ENCODE assay signal across 8 mouse cellular contexts in the genomic region with DNA sequence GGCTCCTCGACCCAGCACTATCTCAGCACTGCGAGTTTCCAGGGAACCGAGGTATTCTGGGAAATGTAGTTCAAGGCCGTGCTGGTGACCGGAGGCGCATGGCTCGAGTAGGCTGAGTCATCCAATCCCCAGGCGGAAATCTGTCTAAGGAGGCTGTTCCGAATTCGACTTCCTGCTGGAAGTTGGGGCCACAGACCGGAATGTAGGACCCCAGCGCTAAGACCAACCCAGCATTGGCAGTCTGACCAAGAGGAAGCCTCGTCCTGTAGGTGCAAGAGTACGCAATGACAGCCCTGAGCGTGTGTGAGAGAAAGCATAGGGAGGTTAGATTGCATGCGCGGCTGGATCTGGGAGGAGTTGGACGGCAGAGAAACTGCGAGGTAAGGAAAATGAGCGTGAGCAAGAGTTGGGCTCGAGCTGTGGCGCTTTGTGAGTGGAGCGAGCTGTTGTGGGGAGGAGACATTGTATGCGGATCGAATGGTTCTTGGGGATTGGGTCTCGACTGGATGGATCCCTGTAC. TPM values are rescaled to one million over a fixed set of nuclear protein-coding genes. Genes with fewer than 3 reads are reported as not detected.
DNase-seq lines count a peak whose midpoint lies in the region; ATAC-seq and TF ChIP-seq lines count a peak whose summit lies in the region.

Gene Zfp790, plus strand, starts transcription at position 205 of the 520 bp plus-strand sequence.

- dilution Hi-C loops in CH12.LX (cut with MboI; ENCODE audit: extremely low pct_ligation_motif_present, extremely low pct_unique_long_range_greater_than_20kb, low sequenced_read_pairs) = no loop called here

- H3K9ac ChIP-seq in CH12.LX (ENCODE audit: insufficient read depth, low read depth) = peak within 1 kb of the TSS; percentile 77
- H3K9ac ChIP-seq in forebrain, embryonic 11.5 days (ENCODE audit: low read length) = peak within 1 kb of the TSS; percentile 72
- peak within 1 kb of the TSS; percentile 91 for H3K9ac ChIP-seq in heart, embryonic 16.5 days (ENCODE audit: low read length)
- H3K9ac ChIP-seq in liver, embryonic 15.5 days = peak within 1 kb of the TSS; percentile 69
- peak within 1 kb of the TSS; percentile 74 for H3K9ac ChIP-seq in neural tube, embryonic 12.5 days

- WGBS in forebrain, embryonic 11.5 days = under 1% methylated on average over 26 of the region's 26 CpGs
- under 1% methylated on average over 26 of the region's 26 CpGs for WGBS in heart, embryonic 16.5 days
- under 1% methylated on average over 26 of the region's 26 CpGs for WGBS in liver, embryonic 15.5 days (ENCODE audit: insufficient replicate concordance)
- WGBS in neural tube, embryonic 12.5 days = under 1% methylated on average over 26 of the region's 26 CpGs

- peaks cover 19% of the 10 kb centered on the region for H3K79me2 ChIP-seq in CH12.LX (replicated peaks; ENCODE audit: control insufficient read depth, extremely low read depth, insufficient read depth, poor library complexity, severe bottlenecking)

- H3K4me1 ChIP-seq in CH12.LX (ENCODE audit: control insufficient read depth in 1 of 2, insufficient read depth in 2 of 2) = peaks cover 9 to 40% of the 10 kb centered on the region in 2 experiments
- peaks cover 9% of the 10 kb centered on the region; the same call in 1 of the 2 replicates for H3K4me1 ChIP-seq in forebrain, embryonic 11.5 days (replicated peaks; ENCODE audit: control insufficient read depth, insufficient read depth, low read length)
- H3K4me1 ChIP-seq in heart, embryonic 16.5 days (ENCODE audit: control insufficient read depth, insufficient read depth, low read length) = peaks cover 21% of the 10 kb centered on the region
- H3K4me1 ChIP-seq in liver, embryonic 15.5 days (replicated peaks) = peaks cover 52% of the 10 kb centered on the region
- peaks cover 24% of the 10 kb centered on the region for H3K4me1 ChIP-seq in neural tube, embryonic 12.5 days

- TF ChIP-seq POLR2A in CH12.LX (IDR thresholded peaks at IDR 0.05; ENCODE audit: low read depth, low read length) = peak; percentile 76

- TF ChIP-seq RAD21 in CH12.LX (IDR thresholded peaks at IDR 0.05; ENCODE audit: low read depth, low read length) = no peak

- TF ChIP-seq CTCF in CH12.LX (conservative IDR thresholded peaks at IDR 0.05 in 1 of 2, IDR thresholded peaks at IDR 0.05 in 1 of 2; ENCODE audit: low read depth in 2 of 2, low read length in 2 of 2) = no peak

- peaks cover 2 to 16% of the 10 kb centered on the region in 2 experiments for H3K36me3 ChIP-seq in CH12.LX (replicated peaks in 1 of 2; ENCODE audit: control insufficient read depth in 1 of 2, insufficient read depth in 1 of 2, low read length in 1 of 2)
- no peaks in the 10 kb centered on the region for H3K36me3 ChIP-seq in forebrain, embryonic 11.5 days (ENCODE audit: control insufficient read depth, insufficient read depth, low read length)
- H3K36me3 ChIP-seq in heart, embryonic 16.5 days (ENCODE audit: control insufficient read depth, insufficient read depth) = no peaks in the 10 kb centered on the region
- peaks cover 2% of the 10 kb centered on the region; the same call in 1 of the 2 replicates for H3K36me3 ChIP-seq in liver, embryonic 15.5 days (replicated peaks)
- peaks cover 3% of the 10 kb centered on the region for H3K36me3 ChIP-seq in neural tube, embryonic 12.5 days

- TF ChIP-seq EP300 in CH12.LX (IDR thresholded peaks at IDR 0.05; ENCODE audit: low read length) = no peak

- in situ Hi-C loops in CH12.LX (cut with MboI; ENCODE audit: low pct_ligation_motif_present, low pct_unique_long_range_greater_than_20kb, low sequenced_read_pairs) = no loop called here

- H3K9me3 ChIP-seq in CH12.LX (replicated peaks; ENCODE audit: low read length) = no peaks in the 10 kb centered on the region
- no peaks in the 10 kb centered on the region for H3K9me3 ChIP-seq in forebrain, embryonic 11.5 days (ENCODE audit: control insufficient read depth, low read length)
- H3K9me3 ChIP-seq in heart, embryonic 16.5 days (replicated peaks; ENCODE audit: control insufficient read depth, low read length) = no peaks in the 10 kb centered on the region
- no peaks in the 10 kb centered on the region for H3K9me3 ChIP-seq in liver, embryonic 15.5 days (replicated peaks)
- H3K9me3 ChIP-seq in neural tube, embryonic 12.5 days = no peaks in the 10 kb centered on the region

- H3K27me3 ChIP-seq in CH12.LX (replicated peaks) = no peaks in the 10 kb centered on the region
- H3K27me3 ChIP-seq in forebrain, embryonic 11.5 days (ENCODE audit: control insufficient read depth, insufficient read depth, low read length) = no peaks in the 10 kb centered on the region
- H3K27me3 ChIP-seq in heart, embryonic 16.5 days (ENCODE audit: control insufficient read depth, insufficient read depth, low read length) = no peaks in the 10 kb centered on the region
- no peaks in the 10 kb centered on the region for H3K27me3 ChIP-seq in liver, embryonic 15.5 days
- H3K27me3 ChIP-seq in neural tube, embryonic 12.5 days (replicated peaks) = no peaks in the 10 kb centered on the region

- peak within 1 kb of the TSS; percentile 98 for H3K4me2 ChIP-seq in CH12.LX (ENCODE audit: insufficient read depth, low read depth, poor library complexity, severe bottlenecking)
- H3K4me2 ChIP-seq in forebrain, embryonic 11.5 days (ENCODE audit: low read depth, low read length, severe bottlenecking) = peak within 1 kb of the TSS; percentile 83
- H3K4me2 ChIP-seq in heart, embryonic 16.5 days (ENCODE audit: low read depth, low read length) = peak within 1 kb of the TSS; percentile 95
- peak within 1 kb of the TSS; percentile 91 for H3K4me2 ChIP-seq in liver, embryonic 15.5 days
- peak within 1 kb of the TSS; percentile 80 for H3K4me2 ChIP-seq in neural tube, embryonic 12.5 days (replicated peaks)

- H3K27ac ChIP-seq in CH12.LX (ENCODE audit: insufficient read depth, low read depth) = peak within 1 kb of the TSS; percentile 53
- peak within 1 kb of the TSS; percentile 53 for H3K27ac ChIP-seq in forebrain, embryonic 11.5 days (ENCODE audit: low read depth, low read length)
- H3K27ac ChIP-seq in heart, embryonic 16.5 days (ENCODE audit: low read length) = peak within 1 kb of the TSS; percentile 94
- peak within 1 kb of the TSS; percentile 82 for H3K27ac ChIP-seq in liver, embryonic 15.5 days (replicated peaks)
- peak within 1 kb of the TSS; percentile 46; the same call in 1 of the 2 replicates for H3K27ac ChIP-seq in neural tube, embryonic 12.5 days

- peak; percentile 96 for DNase-seq in CH12.LX (ENCODE audit: extremely low read depth)
- peak; percentile 91 for DNase-seq in c-Kit-positive CD71-positive TER-119-negative erythroid progenitor cells, embryonic 14.5 days (ENCODE audit: low read depth)
- peak; percentile 91 for DNase-seq in forebrain, embryonic 11.5 days (ENCODE audit: low spot score)
- peak; percentile 90 to 96 for DNase-seq in kidney, postnatal 36 days
- peak; percentile 97 for DNase-seq in telencephalon, adult 2 months (ENCODE audit: low read depth, low spot score)

- peak within 1 kb of the TSS; percentile 60 to 98 (median 88) for H3K4me3 ChIP-seq in CH12.LX (replicated peaks in 1 of 3; ENCODE audit: low read depth in 2 of 3, low read length in 2 of 3, poor library complexity in 1 of 3)
- H3K4me3 ChIP-seq in forebrain, embryonic 11.5 days (ENCODE audit: low read depth, low read length) = peak within 1 kb of the TSS; percentile 66
- H3K4me3 ChIP-seq in heart, embryonic 16.5 days (ENCODE audit: low read length) = peak within 1 kb of the TSS; percentile 97
- H3K4me3 ChIP-seq in liver, embryonic 15.5 days (replicated peaks) = peak within 1 kb of the TSS; percentile 76
- peak within 1 kb of the TSS; percentile 69 for H3K4me3 ChIP-seq in neural tube, embryonic 12.5 days

- peak; percentile 96 for ATAC-seq in forebrain, embryonic 11.5 days (replicated peaks; ENCODE audit: low FRiP score)
- peak; percentile 96 for ATAC-seq in heart, embryonic 16.5 days (replicated peaks; ENCODE audit: extremely low read depth, insufficient read depth, low FRiP score)
- ATAC-seq in liver, embryonic 15.5 days (ENCODE audit: insufficient read depth) = peak; percentile 94
- peak; percentile 94 for ATAC-seq in neural tube, embryonic 12.5 days (ENCODE audit: low FRiP score, low read depth)

TF ChIP-seq in CH12.LX, 34 proteins besides CTCF, POLR2A, EP300 and RAD21 (continues in another document):
- TF ChIP-seq USF1 (IDR thresholded peaks at IDR 0.05; ENCODE audit: low read depth, low read length) (no peak), MXI1 (IDR thresholded peaks at IDR 0.05; ENCODE audit: low read depth, low read length) (peak; percentile 87), TBP (conservative IDR thresholded peaks at IDR 0.05; ENCODE audit: low read depth, low read length) (peak; percentile 42; the same call in 1 of the 2 replicates), MEF2A (IDR thresholded peaks at IDR 0.05; ENCODE audit: borderline replicate concordance, low read depth, low read length) (peak; percentile 22; the same call in 1 of the 2 replicates), MAX (IDR thresholded peaks at IDR 0.05; ENCODE audit: low read length) (peak; percentile 87), PAX5 (IDR thresholded peaks at IDR 0.05; ENCODE audit: low read length) (no peak), SIN3A (IDR thresholded peaks at IDR 0.05; ENCODE audit: low read length) (peak; percentile 90), MAFK (IDR thresholded peaks at IDR 0.05; ENCODE audit: insufficient replicate concordance, low read length) (peak; percentile 52; the same call in 1 of the 2 replicates), BHLHE40 (IDR thresholded peaks at IDR 0.05; ENCODE audit: low read depth, low read length) (0 out of 2 replicates have a peak, but pooled peaks have one; percentile 3), IRF4 (IDR thresholded peaks at IDR 0.05; ENCODE audit: low read depth, low read length) (peak; percentile 36; the same call in 1 of the 2 replicates), CHD2 (IDR thresholded peaks at IDR 0.05; ENCODE audit: low read length) (peak; percentile 54; the same call in 1 of the 2 replicates), KAT2A (IDR thresholded peaks at IDR 0.05; ENCODE audit: insufficient replicate concordance, low read length) (peak; percentile 91; the same call in 1 of the 2 replicates), NRF1 (IDR thresholded peaks at IDR 0.05; ENCODE audit: low read depth, low read length) (peak; percentile 57), MYC (IDR thresholded peaks at IDR 0.05; ENCODE audit: low read depth, low read length) (peak; percentile 90), ELF1 (IDR thresholded peaks at IDR 0.05; ENCODE audit: low read depth, low read length) (peak; percentile 86), ZNF384 (IDR thresholded peaks at IDR 0.05; ENCODE audit: low read depth, low read length) (no peak)

RNA-seq across cellular contexts. Expression of gene Zfp790, which starts in this region (rescaled TPM):
- total RNA-seq in CH12.LX (2012; rRNA removed) = 7.6 and 7.8 TPM in 2 replicates
- total RNA-seq in CH12.LX (2014; rRNA removed) = 4.1 and 5.8 TPM in 2 replicates
- 4.4 and 4.6 TPM in 2 replicates for polyA plus RNA-seq in CH12.LX (2012; ENCODE audit: insufficient read length, low read depth)
- polyA plus RNA-seq in forebrain, embryonic 11.5 days (2014; fragmentation: Nextera tagmentation; extraction: Ambion mirVana) = 18.6 and 19.0 TPM in 2 replicates
- polyA plus RNA-seq in heart, embryonic 16.5 days (2015; fragmentation: Nextera tagmentation; extraction: Ambion mirVana) = 12.6 and 12.9 TPM in 2 replicates
- 2.9 and 4.1 TPM in 2 replicates for polyA plus RNA-seq in liver, embryonic 15.5 days (2015; fragmentation: Nextera tagmentation; extraction: Ambion mirVana)
- polyA plus RNA-seq in neural tube, embryonic 12.5 days (2016; fragmentation: Nextera tagmentation; extraction: Ambion mirVana) = 26.5 and 27.7 TPM in 2 replicates

Comparison
In these comparisons a context has a peak if more than half of its experiments do, and no peak if none do; other contexts are left out.
1. Peak in every context shown above with its lines: DNase-seq, ATAC-seq, H3K4me3 ChIP-seq and H3K27ac ChIP-seq.